Mouse (Mus musculus): ENCODE measurements around the gene Rnf144b. TPM values are rescaled to one million over a fixed set of nuclear protein-coding genes. Genes with fewer than 3 reads are reported as not detected.

Gene Rnf144b
- polyA plus RNA-seq, 1 experiment from 2014 or later, result 1.5 TPM

DNA sequence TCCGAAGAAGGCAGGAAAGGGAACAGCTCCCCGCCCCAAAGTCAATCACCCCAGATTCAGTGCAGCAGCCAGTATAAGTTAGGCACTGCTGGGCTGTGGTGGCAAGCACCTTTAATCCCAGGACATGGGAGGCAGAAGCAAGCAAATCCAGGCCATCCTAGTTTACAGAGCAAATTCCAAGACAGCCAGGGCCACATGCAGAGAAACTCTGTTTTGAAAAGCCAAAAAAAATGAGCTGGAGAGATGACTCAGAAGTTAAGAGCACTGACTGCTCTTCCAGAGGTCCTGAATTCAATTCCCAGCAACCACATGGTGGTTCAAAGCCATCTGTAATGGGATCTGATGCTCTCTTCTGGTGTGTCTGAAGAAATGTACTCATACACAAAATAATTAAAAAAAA, 28.7 kb upstream of the Rnf144b start:
- Histone ChIP-seq H3K4me1 (ENCODE audit: insufficient read depth) (no peaks in the 10 kb centered on the region), H3K4me2 (no peak overlapping the region), H3K9me3 (ENCODE audit: low read depth, low read length) (no peaks in the 10 kb centered on the region), H3K27ac (ENCODE audit: low read depth) (no peak overlapping the region), H3K9ac (no peak overlapping the region), H3K36me3 (ENCODE audit: insufficient read depth) (peaks cover 90% of the 10 kb centered on the region), H3K27me3 (ENCODE audit: insufficient read depth, low read length) (no peaks in the 10 kb centered on the region), H3K4me3 (ENCODE audit: low read depth, low read length) (no peak overlapping the region)
- ATAC-seq (ENCODE audit: insufficient read depth), result no peak
- no peak for DNase-seq
- WGBS, result 91% methylated on average over 2 of the region's 2 CpGs
- TF ChIP-seq CTCF (IDR thresholded peaks at IDR 0.05; ENCODE audit: low read depth), result no peak

DNA sequence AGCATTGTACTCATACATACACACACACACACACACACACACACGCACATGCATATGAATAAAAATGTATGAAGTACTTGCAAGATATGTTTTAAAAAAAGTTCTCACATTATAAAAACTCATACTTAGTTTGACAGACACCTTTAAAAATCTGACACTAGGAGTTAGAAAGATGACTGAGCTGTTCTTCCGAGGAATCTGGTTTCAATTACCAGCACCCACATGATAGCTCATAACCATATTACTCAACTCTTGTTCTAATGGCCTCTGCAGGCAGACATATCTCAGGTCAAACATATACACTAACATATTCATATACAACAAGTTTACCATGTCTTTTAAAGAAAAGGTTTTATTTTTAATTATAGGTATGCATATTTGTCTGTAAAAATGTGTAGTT, 25.9 kb upstream of the Rnf144b start:
- DNase-seq (no peak), ATAC-seq (ENCODE audit: insufficient read depth) (no peak)
- Histone ChIP-seq H3K4me3 (ENCODE audit: low read depth, low read length) (no peak overlapping the region), H3K36me3 (ENCODE audit: insufficient read depth) (peaks cover 88% of the 10 kb centered on the region), H3K4me2 (no peak overlapping the region), H3K27ac (ENCODE audit: low read depth) (no peak overlapping the region), H3K27me3 (ENCODE audit: insufficient read depth, low read length) (no peaks in the 10 kb centered on the region), H3K4me1 (ENCODE audit: insufficient read depth) (no peaks in the 10 kb centered on the region), H3K9ac (no peak overlapping the region), H3K9me3 (ENCODE audit: low read depth, low read length) (no peaks in the 10 kb centered on the region)
- TF ChIP-seq CTCF (IDR thresholded peaks at IDR 0.05; ENCODE audit: low read depth), result no peak
- 83% methylated on average over 2 of the region's 2 CpGs for WGBS

DNA sequence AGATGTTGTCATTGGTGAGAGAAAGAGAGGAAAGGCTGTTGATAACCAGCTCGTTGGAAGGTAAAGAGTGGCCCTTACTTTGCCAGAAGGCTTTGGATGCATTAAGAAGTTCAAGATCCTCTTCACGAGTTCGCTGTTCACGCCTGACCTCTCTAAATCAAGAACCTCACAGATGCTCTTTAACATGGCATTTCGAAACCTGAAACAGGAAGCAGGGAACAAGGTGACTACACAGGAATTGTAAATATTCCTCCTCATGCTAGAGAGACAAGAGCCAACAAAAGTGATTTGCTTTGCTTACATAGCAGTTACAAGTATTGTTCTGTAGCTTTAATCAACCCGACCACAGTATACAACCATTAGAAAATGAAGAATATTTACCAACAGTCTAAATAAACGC, 23.2 kb upstream of the Rnf144b start:
- no peak for ATAC-seq (ENCODE audit: insufficient read depth)
- Histone ChIP-seq H3K27me3 (ENCODE audit: insufficient read depth, low read length) (no peaks in the 10 kb centered on the region), H3K4me1 (ENCODE audit: insufficient read depth) (0 out of 2 replicates have a peak, but pooled peaks cover 3% of the 10 kb centered on the region), H3K4me3 (ENCODE audit: low read depth, low read length) (no peak overlapping the region), H3K27ac (ENCODE audit: low read depth) (no peak overlapping the region), H3K36me3 (ENCODE audit: insufficient read depth) (peaks cover 73% of the 10 kb centered on the region), H3K9me3 (ENCODE audit: low read depth, low read length) (no peaks in the 10 kb centered on the region), H3K9ac (no peak overlapping the region), H3K4me2 (no peak overlapping the region)
- no peak for TF ChIP-seq CTCF (IDR thresholded peaks at IDR 0.05; ENCODE audit: low read depth)
- WGBS, result 67% methylated on average over 7 of the region's 7 CpGs
- DNase-seq, result no peak

DNA sequence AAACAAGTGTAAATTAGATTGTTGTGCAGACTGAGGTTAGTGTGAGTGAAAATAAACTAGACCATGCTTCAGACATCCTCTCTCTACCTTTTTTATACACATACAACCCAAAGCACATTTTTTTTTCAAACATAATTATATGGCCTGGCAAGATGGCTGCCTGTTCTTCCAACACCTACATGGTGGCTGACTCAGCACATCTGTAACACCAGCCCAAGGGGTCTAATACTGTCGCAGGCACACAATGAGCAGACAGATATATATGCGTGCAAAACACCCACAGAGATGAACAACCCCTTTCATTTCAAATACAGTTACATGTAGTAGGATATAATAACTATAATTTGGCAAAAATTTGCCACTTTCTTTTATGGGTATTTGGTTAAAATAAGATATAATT, 21.9 kb upstream of the Rnf144b start:
- Histone ChIP-seq H3K27me3 (ENCODE audit: insufficient read depth, low read length) (no peaks in the 10 kb centered on the region), H3K27ac (ENCODE audit: low read depth) (no peak overlapping the region), H3K36me3 (ENCODE audit: insufficient read depth) (peaks cover 60% of the 10 kb centered on the region), H3K4me1 (ENCODE audit: insufficient read depth) (0 out of 2 replicates have a peak, but pooled peaks cover 3% of the 10 kb centered on the region), H3K9me3 (ENCODE audit: low read depth, low read length) (no peaks in the 10 kb centered on the region), H3K9ac (no peak overlapping the region), H3K4me2 (no peak overlapping the region), H3K4me3 (ENCODE audit: low read depth, low read length) (no peak overlapping the region)
- WGBS, result 88% methylated on average over 2 of the region's 2 CpGs
- no peak for TF ChIP-seq CTCF (IDR thresholded peaks at IDR 0.05; ENCODE audit: low read depth)
- DNase-seq (no peak), ATAC-seq (ENCODE audit: insufficient read depth) (no peak)

DNA sequence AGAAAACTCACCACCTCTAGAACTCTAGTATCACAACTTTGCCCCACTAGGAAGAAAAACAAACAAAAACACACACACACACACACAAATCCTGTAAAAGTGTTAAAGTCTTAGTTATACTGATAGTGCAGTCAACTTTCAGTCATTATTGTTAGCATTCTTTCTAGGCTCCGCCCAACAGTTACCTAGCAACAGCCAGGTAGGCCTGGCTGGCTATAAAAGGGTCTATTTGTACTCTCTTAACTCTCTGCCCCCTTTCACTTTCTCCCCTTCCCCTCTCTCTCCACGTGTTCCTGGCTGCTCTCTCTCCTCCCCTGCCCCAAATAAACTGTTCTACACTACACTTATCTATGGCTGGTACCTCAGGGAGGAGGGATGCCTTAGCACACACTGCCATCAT, 18.3 kb upstream of the Rnf144b start:
- TF ChIP-seq CTCF (IDR thresholded peaks at IDR 0.05; ENCODE audit: low read depth), result no peak
- peak overlapping the region; percentile 86 for H3K4me3 ChIP-seq (ENCODE audit: low read depth, low read length)
- no peak overlapping the region for H3K27ac ChIP-seq (ENCODE audit: low read depth)
- H3K4me2 ChIP-seq, result peak overlapping the region; percentile 89
- H3K9ac ChIP-seq, result peak overlapping the region; percentile 95
- DNase-seq (peak; percentile 42), ATAC-seq (ENCODE audit: insufficient read depth) (no peak)
- H3K27me3 ChIP-seq (ENCODE audit: insufficient read depth, low read length), result no peaks in the 10 kb centered on the region
- peaks cover 27% of the 10 kb centered on the region for H3K36me3 ChIP-seq (ENCODE audit: insufficient read depth)
- 0 out of 2 replicates have a peak, but pooled peaks cover 3% of the 10 kb centered on the region for H3K4me1 ChIP-seq (ENCODE audit: insufficient read depth)
- no peaks in the 10 kb centered on the region for H3K9me3 ChIP-seq (ENCODE audit: low read depth, low read length)
- 11% methylated on average over 2 of the region's 2 CpGs for WGBS

DNA sequence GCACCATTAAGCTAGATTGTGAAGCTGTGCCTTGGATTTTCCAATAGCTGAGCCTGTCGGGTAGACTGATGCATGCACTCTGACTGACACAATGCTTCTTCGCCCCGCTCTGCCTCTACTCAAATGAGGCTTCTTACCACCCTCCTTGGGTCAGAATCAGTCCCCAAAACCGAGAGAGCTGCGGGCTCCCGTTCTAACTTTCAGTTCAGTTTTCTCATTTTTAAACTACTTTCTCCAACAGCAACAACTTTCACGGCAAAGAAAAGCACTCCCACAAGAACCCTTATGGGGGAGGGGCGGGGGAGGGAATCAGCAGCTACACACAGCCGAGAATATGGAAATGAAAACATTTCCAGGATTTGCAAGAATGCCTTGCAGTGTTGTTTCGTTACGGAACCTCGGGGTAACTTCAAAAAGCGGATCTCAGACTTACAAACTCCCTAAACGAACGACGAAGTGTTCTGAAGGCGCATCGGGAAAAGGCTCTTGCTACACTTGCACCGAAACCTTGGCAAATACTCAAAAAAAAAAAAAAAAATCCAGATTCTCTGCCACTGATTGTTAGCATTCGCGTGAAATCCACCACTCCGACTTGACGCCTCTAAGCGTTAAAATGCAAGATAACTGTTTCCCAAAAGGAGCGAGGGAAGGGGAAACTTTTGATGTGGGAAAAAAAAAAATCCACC, 17.5 kb upstream of the Rnf144b start:
- Histone ChIP-seq H3K27me3 (ENCODE audit: insufficient read depth, low read length) (no peaks in the 10 kb centered on the region), H3K9ac (peak overlapping the region; percentile 95), H3K4me3 (ENCODE audit: low read depth, low read length) (peak overlapping the region; percentile 86), H3K4me1 (ENCODE audit: insufficient read depth) (0 out of 2 replicates have a peak, but pooled peaks cover 3% of the 10 kb centered on the region), H3K4me2 (peak overlapping the region; percentile 89), H3K27ac (ENCODE audit: low read depth) (peak overlapping the region; percentile 100), H3K9me3 (ENCODE audit: low read depth, low read length) (no peaks in the 10 kb centered on the region), H3K36me3 (ENCODE audit: insufficient read depth) (peaks cover 20% of the 10 kb centered on the region)
- whole genome bisulfite sequencing, result 0% methylated on average over 25 of the region's 25 CpGs
- ATAC-seq (ENCODE audit: insufficient read depth), result no peak
- DNase-seq, result peak; percentile 71
- TF ChIP-seq CTCF (IDR thresholded peaks at IDR 0.05; ENCODE audit: low read depth), result no peak

DNA sequence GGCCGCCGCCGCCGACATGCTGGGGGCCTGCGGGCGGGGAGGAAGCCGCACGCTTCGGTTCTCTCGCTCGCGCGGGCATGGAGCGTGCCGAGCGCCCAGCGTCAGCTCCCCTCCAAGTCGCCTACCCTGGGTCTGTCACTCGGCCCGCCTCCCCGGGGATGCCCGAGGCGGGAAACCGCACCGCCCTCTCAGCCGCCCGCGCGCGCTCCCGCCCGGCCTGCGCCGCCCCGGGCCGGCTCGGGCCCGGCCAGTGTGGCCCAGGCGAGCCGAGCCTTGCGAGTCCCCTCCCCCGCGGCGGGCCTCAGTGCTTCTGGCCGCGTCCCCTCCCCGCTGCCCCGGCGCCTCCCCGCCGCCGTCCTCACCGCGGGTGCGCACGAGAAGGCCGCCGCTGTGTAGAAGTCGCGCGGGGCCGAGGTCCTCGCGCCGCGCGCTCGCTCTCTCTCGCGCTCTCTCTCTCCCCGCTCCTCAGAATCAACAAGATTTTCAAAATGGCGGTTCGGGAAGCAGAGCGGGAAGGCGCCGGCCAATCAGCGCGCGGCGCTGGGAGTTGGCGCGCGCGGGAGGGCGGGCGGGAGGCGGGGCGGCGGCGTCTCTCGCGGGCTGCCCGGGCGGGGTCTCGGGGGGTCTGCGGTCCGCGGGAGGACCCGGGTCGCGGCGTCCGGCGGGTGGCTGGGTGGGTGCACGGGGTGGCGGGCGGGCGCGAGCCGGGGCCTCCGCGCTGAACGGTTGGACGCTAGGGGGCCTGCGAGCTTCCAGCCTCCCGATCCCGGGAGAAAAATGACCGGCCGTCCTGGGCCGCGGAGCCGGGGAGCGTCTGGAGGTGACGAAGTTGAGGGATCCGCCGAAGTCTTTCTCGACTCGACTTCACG, 16.5 kb upstream of the Rnf144b start, which contains the start of gene Dek:
Gene Dek (minus strand): TSS at position 491 of the 869 bp plus-strand sequence.
- 0 out of 2 replicates have a peak, but pooled peaks cover 3% of the 10 kb centered on the region for H3K4me1 ChIP-seq (ENCODE audit: insufficient read depth)
- H3K27ac ChIP-seq (ENCODE audit: low read depth), result peak within 1 kb of the TSS; percentile 100
- WGBS, result under 1% methylated on average over 107 of the region's 129 CpGs
- ATAC-seq (ENCODE audit: insufficient read depth) (peak; percentile 91), DNase-seq (peak; percentile 96)
- peak within 1 kb of the TSS; percentile 89 for H3K4me2 ChIP-seq
- no peaks in the 10 kb centered on the region for H3K9me3 ChIP-seq (ENCODE audit: low read depth, low read length)
- peak within 1 kb of the TSS; percentile 86 for H3K4me3 ChIP-seq (ENCODE audit: low read depth, low read length)
- H3K27me3 ChIP-seq (ENCODE audit: insufficient read depth, low read length), result no peaks in the 10 kb centered on the region
- H3K36me3 ChIP-seq (ENCODE audit: insufficient read depth), result peaks cover 13% of the 10 kb centered on the region
- TF ChIP-seq CTCF (IDR thresholded peaks at IDR 0.05; ENCODE audit: low read depth), result peak; percentile 55; the same call in 1 of the 2 replicates
- H3K9ac ChIP-seq, result peak within 1 kb of the TSS; percentile 95
